Mouse (Mus musculus): Measurements from ENCODE around the gene Eml2. TPM values are rescaled to one million over a fixed set of nuclear protein-coding genes. Genes with fewer than 3 reads are reported as not detected.
A peak's percentile ranks its signal among the peaks of the same experiment; 100 is the strongest.

Eml2 gene
- polyA plus RNA-seq, 1 experiment from 2014 or later, result 9.5 TPM

- peak overlapping the region; percentile 87 for H3K4me2 ChIP-seq
- peaks cover 22% of the 10 kb centered on the region; the same call in 1 of the 2 replicates for H3K36me3 ChIP-seq
- H3K9me3 ChIP-seq (replicated peaks), result no peaks in the 10 kb centered on the region
- peak overlapping the region; percentile 78 for H3K4me3 ChIP-seq (replicated peaks)
- ATAC-seq (replicated peaks; ENCODE audit: low FRiP score), result peak; percentile 27
- WGBS, result 17% methylated on average over 20 of the region's 20 CpGs
- peak overlapping the region; percentile 100 for H3K27ac ChIP-seq
- no peaks in the 10 kb centered on the region for H3K27me3 ChIP-seq
- peak overlapping the region; percentile 73 for H3K9ac ChIP-seq
- H3K4me1 ChIP-seq, result peaks cover 33% of the 10 kb centered on the region
Measured at GRCm38 (mm10) chr7:19226817-19227797, 50.9 kb downstream of the Eml2 start.

- Histone ChIP-seq H3K9ac (peak within 1 kb of the TSS; percentile 79), H3K27ac (peak within 1 kb of the TSS; percentile 100), H3K4me1 (peaks cover 33% of the 10 kb centered on the region), H3K9me3 (replicated peaks) (no peaks in the 10 kb centered on the region), H3K4me3 (replicated peaks) (peak within 1 kb of the TSS; percentile 78), H3K36me3 (peaks cover 25% of the 10 kb centered on the region; the same call in 1 of the 2 replicates), H3K27me3 (no peaks in the 10 kb centered on the region), H3K4me2 (peak within 1 kb of the TSS; percentile 87)
- under 1% methylated on average over 86 of the region's 91 CpGs for WGBS
- ATAC-seq (replicated peaks; ENCODE audit: low FRiP score), result peak; percentile 94
Measured at GRCm38 (mm10) chr7:19227883-19228792, 51.9 kb downstream of the Eml2 start, which contains the start of gene Opa3. TSS of gene Opa3 (plus strand) at chr7:19228334.

DNA sequence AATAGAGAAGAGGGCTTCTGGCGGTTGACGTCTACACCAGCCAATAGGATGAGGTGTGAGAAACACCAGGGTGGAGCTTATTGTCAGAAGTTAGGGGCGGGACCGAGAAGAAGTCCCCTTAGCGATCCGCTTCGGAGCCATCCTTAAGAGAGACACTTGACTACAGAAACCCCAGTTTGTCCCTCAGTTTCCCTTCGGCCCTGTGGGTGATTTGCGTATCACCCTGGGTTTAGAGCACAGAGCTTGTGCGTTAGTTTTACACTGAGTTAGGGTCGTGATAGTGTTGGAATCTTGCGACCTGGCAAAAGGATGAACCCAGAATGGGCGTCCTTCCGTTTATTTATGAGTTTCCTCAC lies 52.5 kb downstream of the Eml2 start:
- Histone ChIP-seq H3K27ac (peak overlapping the region; percentile 100), H3K9me3 (replicated peaks) (no peaks in the 10 kb centered on the region), H3K4me1 (peaks cover 33% of the 10 kb centered on the region), H3K9ac (peak overlapping the region; percentile 79), H3K36me3 (peaks cover 25% of the 10 kb centered on the region; the same call in 1 of the 2 replicates), H3K4me3 (replicated peaks) (peak overlapping the region; percentile 78), H3K4me2 (peak overlapping the region; percentile 87), H3K27me3 (no peaks in the 10 kb centered on the region)
- no peak for ATAC-seq (replicated peaks; ENCODE audit: low FRiP score)
- WGBS, result under 1% methylated on average over 14 of the region's 14 CpGs

GRCm38 (mm10) chr7:19229404-19229803 lies 53.2 kb downstream of the Eml2 start:
- Histone ChIP-seq H3K9me3 (replicated peaks) (no peaks in the 10 kb centered on the region), H3K4me2 (peak overlapping the region; percentile 87), H3K27me3 (no peaks in the 10 kb centered on the region), H3K36me3 (peaks cover 24% of the 10 kb centered on the region; the same call in 1 of the 2 replicates), H3K4me3 (replicated peaks) (peak overlapping the region; percentile 78), H3K9ac (peak overlapping the region; percentile 79), H3K27ac (peak overlapping the region; percentile 100), H3K4me1 (peaks cover 33% of the 10 kb centered on the region)
- no peak for ATAC-seq (replicated peaks; ENCODE audit: low FRiP score)
- WGBS, result 30% methylated on average over 5 of the region's 5 CpGs

DNA sequence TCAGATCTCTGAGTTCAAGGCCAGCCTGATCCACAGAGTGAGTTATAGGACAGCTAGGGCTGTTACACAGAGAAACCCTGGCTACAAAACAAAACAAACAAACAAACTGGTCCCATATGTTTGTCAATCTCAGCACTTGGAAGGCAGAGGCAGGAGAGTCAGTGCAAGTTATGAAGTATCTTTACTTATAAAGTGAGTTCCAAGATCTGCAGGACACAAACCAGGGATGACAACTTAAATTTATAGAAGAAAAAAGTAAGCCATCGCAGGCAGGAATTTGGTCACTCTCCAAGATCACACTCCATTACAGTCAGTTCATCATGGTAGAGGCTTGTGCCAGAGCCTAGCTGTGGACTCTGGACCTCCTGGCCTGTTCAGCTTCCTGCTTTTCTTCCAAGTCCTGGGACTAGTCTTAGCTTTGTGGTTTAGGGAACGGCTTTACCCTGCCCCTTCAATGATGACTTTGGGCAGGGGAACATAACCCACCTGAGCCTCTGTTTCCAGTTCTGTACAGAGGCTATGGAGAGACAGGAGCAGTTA lies 53.9 kb downstream of the Eml2 start:
- no peak for ATAC-seq (replicated peaks; ENCODE audit: low FRiP score)
- 0 out of 2 replicates have a peak overlapping the region, but pooled peaks have one; percentile 14 for H3K27ac ChIP-seq
- H3K9me3 ChIP-seq (replicated peaks), result no peaks in the 10 kb centered on the region
- WGBS, result 90% methylated on average over 2 of the region's 2 CpGs
- H3K4me2 ChIP-seq, result peak overlapping the region; percentile 87; the same call in 1 of the 2 replicates
- H3K9ac ChIP-seq, result 0 out of 2 replicates have a peak overlapping the region, but pooled peaks have one; percentile 15
- H3K36me3 ChIP-seq, result peaks cover 18% of the 10 kb centered on the region; the same call in 1 of the 2 replicates
- peak overlapping the region; percentile 78; the same call in 1 of the 2 replicates for H3K4me3 ChIP-seq (replicated peaks)
- H3K27me3 ChIP-seq, result no peaks in the 10 kb centered on the region
- H3K4me1 ChIP-seq, result peaks cover 33% of the 10 kb centered on the region

DNA sequence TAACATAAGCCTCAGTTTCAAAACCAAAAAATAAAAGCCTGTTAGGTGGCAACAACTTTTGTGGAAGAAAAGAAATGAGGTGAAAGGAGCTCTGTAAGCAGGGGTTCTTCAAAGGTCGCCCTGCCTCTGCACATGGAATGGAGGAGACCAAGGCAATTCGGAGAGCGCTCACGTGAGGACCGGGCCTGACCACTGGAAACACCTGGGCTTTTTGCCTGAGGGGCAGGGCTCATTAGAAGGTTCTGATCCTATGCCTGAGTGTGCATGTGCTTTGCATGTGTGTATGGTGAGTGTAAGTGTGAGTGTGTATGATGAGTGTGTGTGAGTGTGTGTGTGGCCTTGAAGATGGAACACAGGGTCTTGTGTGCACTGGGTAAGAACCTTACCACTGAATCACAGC lies 54.7 kb downstream of the Eml2 start:
- H3K27me3 ChIP-seq, result no peaks in the 10 kb centered on the region
- H3K36me3 ChIP-seq, result peaks cover 13% of the 10 kb centered on the region; the same call in 1 of the 2 replicates
- WGBS, result 95% methylated on average over 5 of the region's 5 CpGs
- peaks cover 33% of the 10 kb centered on the region for H3K4me1 ChIP-seq
- H3K4me3 ChIP-seq (replicated peaks), result no peak overlapping the region
- H3K9ac ChIP-seq, result no peak overlapping the region
- no peaks in the 10 kb centered on the region for H3K9me3 ChIP-seq (replicated peaks)
- no peak for ATAC-seq (replicated peaks; ENCODE audit: low FRiP score)
- no peak overlapping the region for H3K27ac ChIP-seq
- H3K4me2 ChIP-seq, result no peak overlapping the region

DNA sequence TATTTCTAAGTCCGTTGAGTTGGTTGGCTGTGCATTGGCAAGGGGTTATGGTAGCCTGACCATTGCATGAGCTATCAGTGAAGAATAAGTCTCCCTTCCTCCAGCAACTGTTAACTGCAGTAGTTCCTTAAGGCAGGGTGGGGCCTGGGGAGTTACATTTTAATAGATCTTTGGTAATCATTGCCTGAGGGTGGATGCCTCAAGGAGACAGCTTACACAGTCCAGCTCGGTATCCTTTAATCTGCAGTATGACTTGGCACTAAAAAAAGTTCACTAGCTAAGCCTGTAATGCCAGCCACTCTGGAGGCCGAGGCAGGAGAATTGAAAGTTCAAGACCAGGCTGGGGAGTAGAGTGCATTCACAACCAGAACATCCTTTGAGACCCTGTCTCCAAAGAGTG lies 55.6 kb downstream of the Eml2 start:
- Histone ChIP-seq H3K4me2 (no peak overlapping the region), H3K27me3 (no peaks in the 10 kb centered on the region), H3K9me3 (replicated peaks) (no peaks in the 10 kb centered on the region), H3K27ac (0 out of 2 replicates have a peak overlapping the region, but pooled peaks have one; percentile 45), H3K9ac (no peak overlapping the region), H3K4me3 (replicated peaks) (no peak overlapping the region), H3K36me3 (peaks cover 13% of the 10 kb centered on the region; the same call in 1 of the 2 replicates), H3K4me1 (peaks cover 32% of the 10 kb centered on the region)
- ATAC-seq (replicated peaks; ENCODE audit: low FRiP score), result no peak
- 86% methylated on average over 3 of the region's 3 CpGs for WGBS

- Histone ChIP-seq H3K36me3 (peaks cover 13% of the 10 kb centered on the region; the same call in 1 of the 2 replicates), H3K4me1 (peaks cover 24% of the 10 kb centered on the region), H3K4me3 (replicated peaks) (no peak overlapping the region), H3K9me3 (replicated peaks) (no peaks in the 10 kb centered on the region), H3K27me3 (no peaks in the 10 kb centered on the region), H3K4me2 (no peak overlapping the region), H3K9ac (no peak overlapping the region), H3K27ac (no peak overlapping the region)
- WGBS, result 75% methylated on average over 5 of the region's 5 CpGs
- ATAC-seq (replicated peaks; ENCODE audit: low FRiP score), result no peak
Measured at GRCm38 (mm10) chr7:19234652-19235051, 58.4 kb downstream of the Eml2 start.

DNA sequence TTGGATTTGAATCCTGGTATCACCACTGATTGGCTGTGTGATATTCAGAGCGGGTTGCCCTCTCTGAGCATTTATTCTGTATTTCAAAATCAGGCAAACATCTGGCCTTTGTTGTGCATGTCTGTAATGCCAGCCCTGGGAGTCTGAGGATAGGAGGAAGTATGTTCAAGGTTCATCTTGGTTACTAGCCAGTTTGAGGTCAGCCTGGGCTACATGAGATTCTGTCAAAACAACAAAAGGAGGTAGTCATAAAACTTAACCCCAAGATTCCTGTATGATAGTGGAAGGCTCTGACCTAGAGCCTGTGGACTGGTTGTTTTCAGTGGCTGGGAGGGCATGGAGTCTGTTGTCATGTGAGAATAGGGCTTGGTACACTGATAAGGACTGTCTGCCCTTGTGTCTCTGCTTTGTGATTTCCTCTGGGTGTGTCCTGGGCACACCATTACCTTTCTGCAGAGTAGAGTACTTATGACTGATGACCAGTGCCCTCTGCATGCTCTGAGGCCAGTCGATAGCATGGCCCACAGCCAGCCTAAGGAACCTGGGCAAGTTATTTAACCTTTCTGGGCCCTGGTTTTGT lies 59.0 kb downstream of the Eml2 start:
- peaks cover 21% of the 10 kb centered on the region for H3K4me1 ChIP-seq
- H3K36me3 ChIP-seq, result peaks cover 13% of the 10 kb centered on the region; the same call in 1 of the 2 replicates
- no peak overlapping the region for H3K9ac ChIP-seq
- H3K4me3 ChIP-seq (replicated peaks), result no peak overlapping the region
- H3K4me2 ChIP-seq, result no peak overlapping the region
- no peaks in the 10 kb centered on the region for H3K27me3 ChIP-seq
- 92% methylated on average over 2 of the region's 2 CpGs for WGBS
- H3K27ac ChIP-seq, result no peak overlapping the region
- no peaks in the 10 kb centered on the region for H3K9me3 ChIP-seq (replicated peaks)
- no peak for ATAC-seq (replicated peaks; ENCODE audit: low FRiP score)

DNA sequence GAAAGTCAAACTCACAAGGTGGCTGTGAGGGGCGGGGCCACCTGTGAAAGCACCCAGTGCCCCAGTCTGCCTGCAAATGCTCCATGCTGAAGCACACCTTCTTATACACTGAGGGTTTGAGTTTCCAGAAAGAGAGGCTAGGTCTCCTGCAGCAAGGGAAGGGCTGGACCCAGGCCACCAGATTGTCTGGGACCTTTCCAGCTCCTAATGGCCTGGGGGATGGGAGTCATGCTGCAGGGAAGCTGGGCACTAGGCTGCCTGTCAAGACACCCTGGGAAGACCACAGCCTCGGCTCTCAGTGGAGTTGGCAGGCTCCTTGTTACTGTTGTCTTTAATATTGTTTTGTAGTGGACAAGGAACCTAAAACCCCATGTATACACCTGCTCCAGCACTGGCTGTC lies 60.2 kb downstream of the Eml2 start:
- no peaks in the 10 kb centered on the region for H3K27me3 ChIP-seq
- H3K4me2 ChIP-seq, result no peak overlapping the region
- ATAC-seq (replicated peaks; ENCODE audit: low FRiP score), result no peak
- no peak overlapping the region for H3K4me3 ChIP-seq (replicated peaks)
- H3K9ac ChIP-seq, result no peak overlapping the region
- 80% methylated on average over 2 of the region's 2 CpGs for WGBS
- peaks cover 10% of the 10 kb centered on the region for H3K4me1 ChIP-seq
- H3K27ac ChIP-seq, result no peak overlapping the region
- H3K36me3 ChIP-seq, result peaks cover 12% of the 10 kb centered on the region; the same call in 1 of the 2 replicates
- H3K9me3 ChIP-seq (replicated peaks), result no peaks in the 10 kb centered on the region

GRCm38 (mm10) chr7:19238344-19238743 lies 62.1 kb downstream of the Eml2 start:
- peaks cover 8% of the 10 kb centered on the region; the same call in 1 of the 2 replicates for H3K36me3 ChIP-seq
- H3K4me3 ChIP-seq (replicated peaks), result no peak overlapping the region
- no peaks in the 10 kb centered on the region for H3K27me3 ChIP-seq
- no peak overlapping the region for H3K4me2 ChIP-seq
- peaks cover 8% of the 10 kb centered on the region for H3K4me1 ChIP-seq
- no peak overlapping the region for H3K27ac ChIP-seq
- 93% methylated on average over 4 of the region's 4 CpGs for WGBS
- H3K9me3 ChIP-seq (replicated peaks), result no peaks in the 10 kb centered on the region
- no peak overlapping the region for H3K9ac ChIP-seq
- no peak for ATAC-seq (replicated peaks; ENCODE audit: low FRiP score)

Data from kidney, embryonic 15.5 days (tissue).